Mouse (Mus musculus) cortical plate, adult 2 months (tissue): ENCODE measurements at regions not wholly inside any gene's neighbourhood (a gene's known extent, or its start where the extent isn't known, plus 50 kb on each side); places are given as distances from the start of the nearest gene placed in this dataset.

Source experiments
- H3K27ac ChIP-seq: fragments of 200-500 bp; 2 replicates; pipeline ENCODE4 v1.5.1; 2012; ENCODE audit warnings: low read length, control low read depth, inconsistent platforms; ENCODE audit not compliant: insufficient read depth
- H3K4me1 ChIP-seq: fragments of 200-500 bp; 2 replicates; pipeline ENCODE4 v1.6.1; 2011; ENCODE audit warnings: low read length; ENCODE audit not compliant: control insufficient read depth, insufficient read depth
- H3K4me3 ChIP-seq: fragments of 200-500 bp; 2 replicates; pipeline ENCODE4 v1.5.1; 2011; ENCODE audit warnings: mild to moderate bottlenecking, low read length, control low read depth; ENCODE audit not compliant: insufficient read depth
- CTCF ChIP-seq: fragments of 200-500 bp; IDR thresholded peaks from 2 replicates; pipeline ENCODE4 v1.5.1; 2011; ENCODE audit warnings: mild to moderate bottlenecking, control low read depth, low read length; ENCODE audit not compliant: insufficient read depth; ENCODE audit errors: extremely low read depth
- POLR2A ChIP-seq: fragments of 200-500 bp; IDR thresholded peaks from 2 replicates; pipeline ENCODE4 v1.6.1; 2011; ENCODE audit warnings: mild to moderate bottlenecking, low read length, control low read depth; ENCODE audit not compliant: insufficient read depth; ENCODE audit errors: extremely low read depth

DNA sequence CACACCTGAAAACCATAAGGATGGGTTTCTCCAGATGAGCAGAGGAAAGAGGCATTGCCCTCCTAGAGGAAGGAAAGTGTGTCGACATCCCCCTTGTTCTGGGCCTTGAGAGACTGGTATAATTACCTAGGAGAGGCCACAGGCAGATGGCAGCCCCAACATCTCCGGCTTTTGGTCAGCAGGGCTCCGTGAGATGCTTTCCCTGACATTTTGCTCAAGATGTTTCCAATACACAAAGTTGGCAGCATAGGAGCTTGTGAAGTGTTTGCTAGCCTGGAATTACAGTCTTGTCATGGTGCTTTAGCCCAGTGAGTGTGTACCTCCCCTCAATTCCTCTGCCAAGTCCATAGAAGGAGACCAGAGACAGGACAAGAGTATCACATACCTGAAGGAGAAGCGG is 299.5 kb downstream of the Pdcd6ip start:
- TF ChIP-seq CTCF (no peak), POLR2A (no peak)
- no peaks in the 10 kb centered on the region for H3K4me1 ChIP-seq
- H3K27ac ChIP-seq: no peak overlapping the region
- H3K4me3 ChIP-seq: no peak overlapping the region

DNA sequence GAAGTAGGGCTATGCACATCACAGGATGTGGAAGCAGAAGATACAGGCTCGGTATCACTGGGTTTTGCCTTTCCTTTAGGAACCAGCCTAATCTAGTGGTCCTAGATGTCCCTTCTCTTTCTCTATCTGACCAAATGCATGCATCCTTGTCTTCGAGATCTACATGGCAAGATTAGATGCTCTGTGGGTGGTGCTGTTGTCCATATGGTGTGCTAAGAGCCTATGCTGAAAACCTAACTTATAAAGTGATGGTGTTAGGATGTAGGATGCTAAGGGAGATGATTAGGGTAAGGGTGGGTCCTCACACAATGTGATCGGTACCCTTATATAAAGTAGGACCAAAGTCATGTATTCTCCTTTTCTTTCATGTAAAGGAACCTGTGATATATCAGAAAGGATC is 313.7 kb downstream of the Pdcd6ip start:
- H3K4me3 ChIP-seq: no peak overlapping the region
- TF ChIP-seq POLR2A (no peak), CTCF (no peak)
- peaks cover 2% of the 10 kb centered on the region; the same call in 1 of the 2 replicates for H3K4me1 ChIP-seq
- no peak overlapping the region for H3K27ac ChIP-seq

DNA sequence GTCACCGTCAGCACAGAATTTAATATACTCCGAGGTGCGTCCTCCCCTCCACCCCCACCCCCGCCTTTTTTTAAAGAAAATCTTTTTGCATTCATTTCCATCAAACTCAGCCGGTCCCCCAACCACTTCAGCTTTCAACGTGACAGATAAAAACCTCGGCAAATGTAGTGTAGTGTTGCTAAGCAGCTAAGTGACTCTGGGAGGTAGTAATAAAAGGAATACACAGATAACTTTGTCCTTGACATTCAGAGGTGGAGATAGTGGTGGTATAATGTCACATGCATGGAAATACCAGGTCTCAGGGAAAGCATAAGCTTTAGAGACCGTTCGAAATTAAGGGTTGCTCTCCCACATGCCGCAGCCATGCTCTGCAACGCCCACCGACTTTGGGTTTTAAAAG is 320.7 kb downstream of the Pdcd6ip start:
- TF ChIP-seq CTCF (no peak), POLR2A (no peak)
- H3K27ac ChIP-seq: no peak overlapping the region

DNA sequence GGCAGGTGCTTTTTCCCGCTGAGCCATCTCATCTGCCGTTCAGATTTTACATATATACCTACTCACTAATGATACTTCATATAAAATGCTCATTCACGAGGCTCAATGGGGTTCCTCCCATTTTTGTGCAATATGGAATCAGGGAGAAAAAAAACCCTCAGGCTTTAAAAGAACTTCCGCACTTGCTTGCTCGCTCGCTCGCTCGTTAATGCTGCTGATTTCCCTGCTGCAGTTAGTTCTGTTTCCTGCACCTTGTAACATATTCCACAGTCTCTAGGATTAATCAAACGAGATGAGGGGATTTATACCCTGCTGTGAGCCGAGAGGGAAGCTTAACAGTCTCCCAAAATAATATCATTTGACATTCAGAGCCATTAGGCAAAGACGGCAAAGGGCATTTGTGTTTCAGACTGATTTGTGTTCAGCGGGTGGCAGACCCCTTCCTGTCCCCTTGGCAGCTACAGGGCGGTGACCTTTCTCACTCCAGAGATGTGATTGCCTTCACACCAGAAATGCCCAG is 326.4 kb downstream of the Pdcd6ip start:
- H3K4me3 ChIP-seq: no peak overlapping the region
- peaks cover 4% of the 10 kb centered on the region; the same call in 1 of the 2 replicates for H3K4me1 ChIP-seq
- TF ChIP-seq POLR2A (no peak), CTCF (no peak)
- no peak overlapping the region for H3K27ac ChIP-seq

More for the DNA sequence above, 320.7 kb downstream of the Pdcd6ip start:
- Histone ChIP-seq H3K4me1 (0 out of 2 replicates have a peak, but pooled peaks cover 2% of the 10 kb centered on the region), H3K4me3 (no peak overlapping the region)

DNA sequence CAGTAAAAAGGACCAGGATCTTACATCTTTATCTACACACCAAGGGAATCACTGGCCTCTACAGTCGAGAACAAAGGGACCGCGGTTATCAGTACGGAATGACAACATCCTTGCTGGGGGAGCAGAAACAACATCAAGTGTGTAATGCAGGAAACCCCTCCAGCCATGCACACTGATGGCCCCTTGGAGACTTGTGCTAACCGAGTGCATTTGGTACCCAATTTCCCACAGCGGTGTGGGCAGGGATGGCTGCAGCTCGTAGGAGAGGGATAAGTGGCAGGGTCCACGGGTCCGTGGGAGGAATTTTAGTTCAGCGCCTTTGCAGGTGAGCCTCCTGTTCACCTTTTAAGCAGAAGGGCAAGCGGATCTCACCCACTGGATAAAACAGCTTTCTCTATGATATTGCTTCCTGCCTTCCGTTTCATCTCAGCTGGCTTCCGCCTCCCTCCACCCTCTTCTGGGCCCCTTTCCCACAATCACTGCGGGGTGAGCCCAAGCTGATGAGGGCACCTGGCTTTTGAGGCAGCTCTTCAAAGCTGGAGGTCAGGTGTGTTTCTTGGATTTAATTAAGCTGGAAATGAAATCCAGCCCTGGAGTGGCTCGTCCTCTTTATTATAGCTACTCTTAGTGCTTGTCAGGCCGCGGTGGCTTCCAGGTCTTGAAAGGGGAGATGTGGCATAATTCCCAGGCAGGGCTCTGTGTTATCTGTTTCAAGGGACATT is 327.5 kb downstream of the Pdcd6ip start:
- Histone ChIP-seq H3K4me1 (peaks cover 4% of the 10 kb centered on the region; the same call in 1 of the 2 replicates), H3K27ac (no peak overlapping the region), H3K4me3 (no peak overlapping the region)
- TF ChIP-seq CTCF (no peak), POLR2A (no peak)

DNA sequence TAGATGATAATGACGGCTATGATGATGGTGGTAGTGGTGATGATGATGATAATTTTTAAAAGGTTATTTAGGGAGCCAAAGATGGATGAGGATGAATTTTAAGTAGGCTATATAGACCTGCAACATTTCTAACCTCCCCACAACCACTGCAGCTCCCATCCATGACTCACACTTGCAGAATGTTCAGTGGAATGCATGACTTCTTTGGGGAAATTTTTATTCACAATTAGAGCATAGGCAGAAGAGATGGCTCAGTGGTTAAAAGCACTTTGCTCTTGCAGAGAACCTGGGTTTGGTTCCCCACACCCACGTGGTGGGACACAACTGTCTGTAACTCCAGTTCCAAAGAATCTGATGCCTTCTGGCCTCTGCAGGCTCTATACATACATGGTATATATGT is 329.5 kb downstream of the Pdcd6ip start:
- TF ChIP-seq CTCF (no peak), POLR2A (no peak)
- H3K27ac ChIP-seq: no peak overlapping the region
- H3K4me3 ChIP-seq: no peak overlapping the region
- H3K4me1 ChIP-seq: peaks cover 4% of the 10 kb centered on the region; the same call in 1 of the 2 replicates

DNA sequence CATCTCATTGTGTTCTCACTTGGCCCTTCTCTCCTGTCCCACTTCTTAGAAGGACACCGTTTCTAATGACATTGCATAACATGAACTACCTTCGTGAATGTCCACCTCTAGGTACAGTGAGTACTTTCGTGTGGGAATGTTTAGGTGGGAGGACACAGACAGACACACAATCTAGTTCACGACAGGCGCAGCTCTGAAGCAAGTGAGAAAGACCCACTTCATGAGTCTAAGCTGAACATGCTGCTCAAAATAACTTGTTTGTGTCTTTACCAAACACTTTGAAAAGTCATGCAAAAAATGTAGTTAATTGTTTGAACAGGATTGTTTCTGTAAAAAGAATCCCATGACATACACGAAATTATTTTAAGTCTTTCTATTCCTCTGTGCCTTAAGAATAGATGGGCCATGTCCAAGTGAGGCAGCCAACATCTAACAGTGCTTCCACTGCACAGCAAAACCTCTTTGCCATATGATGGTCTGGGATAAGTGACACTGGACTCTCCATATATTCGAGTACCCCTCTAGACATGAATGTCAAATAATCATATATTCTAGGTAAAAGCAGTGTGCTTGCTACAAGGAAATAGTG is 336.2 kb downstream of the Pdcd6ip start:
- Histone ChIP-seq H3K27ac (no peak overlapping the region), H3K4me3 (no peak overlapping the region), H3K4me1 (peaks cover 3% of the 10 kb centered on the region; the same call in 1 of the 2 replicates)
- TF ChIP-seq POLR2A (0 out of 2 replicates have a peak, but pooled peaks have one; percentile 17), CTCF (no peak)

DNA sequence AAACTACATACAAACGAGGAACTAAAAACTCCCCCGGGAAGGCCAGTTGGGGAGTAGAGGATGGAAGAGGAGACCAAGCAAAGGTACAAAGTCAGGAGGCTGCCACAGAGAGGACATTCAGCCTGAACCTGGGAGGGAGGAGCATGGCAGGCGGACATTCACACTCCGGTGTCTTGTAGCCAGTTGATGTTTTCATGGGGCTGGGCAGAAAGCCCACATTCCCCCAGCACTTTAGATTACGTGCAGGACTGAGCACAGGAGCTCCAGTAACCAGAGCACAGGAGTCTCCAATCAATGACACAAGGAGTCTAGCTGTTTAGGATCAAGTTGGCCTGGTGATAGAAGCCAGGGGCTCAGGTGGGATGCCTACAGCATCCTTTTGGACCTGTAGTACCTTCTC is 360.1 kb downstream of the Pdcd6ip start:
- H3K4me1 ChIP-seq: peaks cover 6% of the 10 kb centered on the region
- TF ChIP-seq CTCF (no peak), POLR2A (no peak)
- no peak overlapping the region for H3K4me3 ChIP-seq
- H3K27ac ChIP-seq: no peak overlapping the region

DNA sequence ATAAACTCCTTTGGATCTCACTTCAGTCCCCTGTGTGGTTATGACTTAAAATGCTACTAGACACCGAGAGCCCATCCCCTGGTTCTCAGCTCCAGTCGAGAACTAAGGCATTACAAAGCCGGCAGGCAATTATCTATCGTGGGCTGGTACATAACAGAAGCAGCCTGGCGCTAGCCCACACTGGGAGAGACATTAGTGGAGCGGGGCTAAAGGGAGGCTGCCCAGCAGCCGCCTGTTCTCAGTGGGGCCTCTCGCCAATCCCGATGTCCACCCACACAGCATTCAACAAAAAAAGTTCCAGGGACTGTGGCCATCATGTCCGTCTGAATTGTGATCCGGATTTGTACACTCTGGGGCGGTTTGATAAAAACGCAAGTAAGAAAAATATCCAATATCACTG is 361.5 kb downstream of the Pdcd6ip start:
- Histone ChIP-seq H3K27ac (peak overlapping the region; percentile 79; the same call in 1 of the 2 replicates), H3K4me1 (peaks cover 7% of the 10 kb centered on the region), H3K4me3 (no peak overlapping the region)
- no peak for TF ChIP-seq POLR2A
- no peak for TF ChIP-seq CTCF

DNA sequence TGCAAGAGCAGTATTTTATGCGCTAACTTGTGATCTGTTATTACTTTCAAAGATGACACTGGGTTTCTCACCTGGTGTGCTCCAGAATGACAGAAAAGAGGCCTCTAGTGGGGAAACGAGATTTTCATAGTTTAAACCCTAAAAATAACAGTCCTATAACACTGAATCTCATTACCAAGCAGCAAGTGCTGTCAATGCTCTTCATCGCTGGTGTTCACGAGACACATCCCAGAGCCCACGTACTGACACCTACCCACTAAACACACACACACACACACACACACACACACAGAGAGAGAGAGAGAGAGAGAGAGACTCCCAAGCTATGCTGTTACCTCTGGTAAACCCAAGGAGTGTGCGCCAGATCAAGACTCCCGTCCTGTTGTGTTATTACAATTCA is 365.9 kb downstream of the Pdcd6ip start:
- peaks cover 7% of the 10 kb centered on the region for H3K4me1 ChIP-seq
- H3K4me3 ChIP-seq: no peak overlapping the region
- TF ChIP-seq POLR2A (no peak), CTCF (no peak)
- H3K27ac ChIP-seq: peak overlapping the region; percentile 82; the same call in 1 of the 2 replicates
